Mouse (Mus musculus): ENCODE data around the gene Syt12. TPM values are rescaled to one million over a fixed set of nuclear protein-coding genes. Genes with fewer than 3 reads are reported as not detected.

The Syt12 gene
- polyA plus RNA-seq (2014; fragmentation: Nextera tagmentation; extraction: Ambion mirVana), result 2.2 and 2.4 TPM in 2 replicates

DNA sequence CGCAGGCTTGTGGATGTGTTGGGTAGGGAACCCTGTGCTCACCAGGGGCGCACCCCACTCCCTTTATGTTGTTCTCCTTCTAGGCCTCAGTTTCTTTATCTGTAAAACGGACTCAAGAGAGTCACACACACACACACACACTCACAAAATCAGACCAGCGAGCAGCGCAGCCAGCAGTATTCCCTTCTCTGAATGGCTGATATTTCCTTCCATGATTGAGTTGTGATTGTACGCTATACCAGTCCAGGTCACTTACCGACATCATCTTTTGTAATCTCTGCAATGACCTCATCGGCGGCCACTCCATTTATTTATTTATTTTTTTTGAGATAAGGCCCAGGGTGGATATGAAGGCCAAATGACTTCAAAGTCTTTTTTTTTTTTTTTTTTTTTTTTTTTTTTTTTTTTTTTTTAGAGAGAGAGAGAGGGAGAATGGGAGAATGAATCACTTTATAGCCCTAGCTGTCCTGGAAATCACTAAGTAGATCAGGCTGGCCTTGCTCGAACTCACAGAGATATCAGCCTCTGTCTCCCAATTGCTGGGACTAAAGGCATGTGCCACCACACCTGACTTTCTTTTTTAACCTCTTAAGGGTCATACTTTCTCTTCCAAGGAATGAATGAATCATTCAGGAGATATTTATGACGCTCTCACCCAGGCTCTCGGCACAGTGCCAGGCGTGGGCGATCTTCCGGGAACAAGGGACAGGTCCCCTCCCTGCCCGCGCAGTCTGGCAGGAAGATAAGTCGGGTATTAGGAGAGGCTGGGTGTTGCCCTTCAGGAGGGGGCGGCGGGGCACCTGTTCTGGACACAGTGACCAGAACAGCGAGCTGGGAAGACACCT is at the start of gene Syt12:
Gene Syt12, minus strand, starts transcription at position 103 of the 845 bp plus-strand sequence.
- Histone ChIP-seq H3K4me2 (replicated peaks; ENCODE audit: low read depth, low read length) (peak within 1 kb of the TSS; percentile 99), H3K9me3 (ENCODE audit: control insufficient read depth, low read length) (no peaks in the 10 kb centered on the region), H3K4me1 (ENCODE audit: control insufficient read depth, insufficient read depth, low read length) (0 out of 2 replicates have a peak, but pooled peaks cover 3% of the 10 kb centered on the region), H3K4me3 (ENCODE audit: low read length) (peak within 1 kb of the TSS; percentile 55), H3K27ac (ENCODE audit: low read depth, low read length) (no peak within 1 kb of the TSS), H3K36me3 (ENCODE audit: control insufficient read depth, insufficient read depth, low read length) (no peaks in the 10 kb centered on the region), H3K9ac (ENCODE audit: low read depth, low read length) (peak within 1 kb of the TSS; percentile 70), H3K27me3 (ENCODE audit: control insufficient read depth, insufficient read depth, low read length) (peaks cover 16% of the 10 kb centered on the region)
- no peak; the same call in 1 of the 2 replicates for ATAC-seq (ENCODE audit: low FRiP score, low TSS enrichment)
- 27% methylated on average over 21 of the region's 21 CpGs for WGBS

DNA sequence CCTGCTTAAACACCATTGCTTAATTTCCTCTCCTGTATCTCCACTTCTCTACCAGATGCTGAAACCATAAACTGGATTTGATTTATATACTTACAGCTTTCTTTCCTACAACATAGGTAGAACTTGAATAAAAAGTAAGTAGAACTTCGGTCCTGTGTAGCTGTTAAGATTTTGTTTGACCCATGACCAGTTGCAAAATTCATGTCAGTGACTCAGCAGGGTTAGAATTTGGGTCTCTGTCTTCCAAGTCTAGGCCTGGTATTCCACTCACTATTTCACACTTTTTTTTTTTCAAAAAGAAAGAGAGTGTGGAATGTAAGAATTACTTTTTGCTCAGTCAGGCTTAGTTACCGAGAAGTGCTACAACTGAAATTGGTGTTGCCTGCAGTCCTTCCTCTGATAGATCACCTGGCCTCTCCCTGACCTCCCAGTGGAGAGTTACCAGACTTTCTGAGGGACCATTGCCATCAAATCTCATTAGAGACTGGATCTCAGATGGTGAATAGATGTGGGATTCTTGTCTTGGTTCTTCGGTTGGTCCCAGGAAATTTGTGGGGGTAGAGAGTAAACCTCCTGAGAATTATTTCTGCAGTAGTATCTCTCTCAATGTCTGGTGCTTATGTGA is 44.3 kb upstream of the Syt12 start:
- H3K4me1 ChIP-seq (ENCODE audit: control insufficient read depth, insufficient read depth, low read length), result no peaks in the 10 kb centered on the region
- no peaks in the 10 kb centered on the region for H3K36me3 ChIP-seq (ENCODE audit: control insufficient read depth, insufficient read depth, low read length)
- no peaks in the 10 kb centered on the region for H3K9me3 ChIP-seq (ENCODE audit: control insufficient read depth, low read length)
- H3K4me3 ChIP-seq (ENCODE audit: low read length), result no peak overlapping the region
- no peak overlapping the region for H3K4me2 ChIP-seq (replicated peaks; ENCODE audit: low read depth, low read length)
- no peak for ATAC-seq (ENCODE audit: low FRiP score, low TSS enrichment)
- no peak overlapping the region for H3K9ac ChIP-seq (ENCODE audit: low read depth, low read length)
- no peaks in the 10 kb centered on the region for H3K27me3 ChIP-seq (ENCODE audit: control insufficient read depth, insufficient read depth, low read length)
- WGBS, result 85% methylated on average over 3 of the region's 3 CpGs
- no peak overlapping the region for H3K27ac ChIP-seq (ENCODE audit: low read depth, low read length)

- H3K4me1 ChIP-seq (ENCODE audit: control insufficient read depth, insufficient read depth, low read length), result no peaks in the 10 kb centered on the region; the same call in 1 of the 2 replicates
- WGBS, result 86% methylated on average over 1 of the region's 1 CpGs
- H3K4me3 ChIP-seq (ENCODE audit: low read length), result no peak overlapping the region
- no peak overlapping the region for H3K4me2 ChIP-seq (replicated peaks; ENCODE audit: low read depth, low read length)
- ATAC-seq (ENCODE audit: low FRiP score, low TSS enrichment), result no peak
- no peak overlapping the region for H3K27ac ChIP-seq (ENCODE audit: low read depth, low read length)
- no peaks in the 10 kb centered on the region for H3K9me3 ChIP-seq (ENCODE audit: control insufficient read depth, low read length)
- H3K36me3 ChIP-seq (ENCODE audit: control insufficient read depth, insufficient read depth, low read length), result no peaks in the 10 kb centered on the region
- no peak overlapping the region for H3K9ac ChIP-seq (ENCODE audit: low read depth, low read length)
- no peaks in the 10 kb centered on the region for H3K27me3 ChIP-seq (ENCODE audit: control insufficient read depth, insufficient read depth, low read length)
Observed at GRCm38 (mm10) chr19:4517483-4517882, 40.2 kb upstream of the Syt12 start.

GRCm38 (mm10) chr19:4516288-4516687 is 39.0 kb upstream of the Syt12 start:
- Histone ChIP-seq H3K9me3 (ENCODE audit: control insufficient read depth, low read length) (no peaks in the 10 kb centered on the region), H3K27me3 (ENCODE audit: control insufficient read depth, insufficient read depth, low read length) (no peaks in the 10 kb centered on the region), H3K9ac (ENCODE audit: low read depth, low read length) (no peak overlapping the region), H3K4me1 (ENCODE audit: control insufficient read depth, insufficient read depth, low read length) (no peaks in the 10 kb centered on the region; the same call in none of the 2 replicates), H3K36me3 (ENCODE audit: control insufficient read depth, insufficient read depth, low read length) (no peaks in the 10 kb centered on the region), H3K4me3 (ENCODE audit: low read length) (no peak overlapping the region), H3K27ac (ENCODE audit: low read depth, low read length) (no peak overlapping the region), H3K4me2 (replicated peaks; ENCODE audit: low read depth, low read length) (no peak overlapping the region)
- 74% methylated on average over 2 of the region's 2 CpGs for WGBS
- no peak for ATAC-seq (ENCODE audit: low FRiP score, low TSS enrichment)

DNA sequence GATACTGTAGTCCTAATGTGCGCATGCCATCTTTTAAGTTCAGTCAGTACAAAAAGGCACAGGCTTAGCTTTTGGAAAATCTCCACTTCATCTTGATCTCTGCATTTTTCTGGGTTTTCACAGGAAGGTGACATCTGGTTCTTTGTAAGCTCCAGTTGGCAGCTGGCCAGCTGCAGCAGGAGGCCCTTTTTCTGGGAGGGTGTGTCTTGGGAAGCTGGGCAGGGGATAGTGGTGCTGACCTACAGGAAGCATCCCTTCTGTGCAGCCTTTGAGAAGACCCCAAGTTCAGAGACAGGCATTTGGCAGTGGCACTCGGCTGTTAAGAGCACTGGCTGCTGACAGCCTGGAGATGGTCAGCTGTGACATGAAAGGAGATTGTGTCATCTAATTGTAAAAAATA is 38.5 kb upstream of the Syt12 start:
- no peak overlapping the region for H3K4me3 ChIP-seq (ENCODE audit: low read length)
- H3K36me3 ChIP-seq (ENCODE audit: control insufficient read depth, insufficient read depth, low read length), result no peaks in the 10 kb centered on the region
- no peaks in the 10 kb centered on the region for H3K9me3 ChIP-seq (ENCODE audit: control insufficient read depth, low read length)
- H3K9ac ChIP-seq (ENCODE audit: low read depth, low read length), result no peak overlapping the region
- no peak for ATAC-seq (ENCODE audit: low FRiP score, low TSS enrichment)
- no peak overlapping the region for H3K27ac ChIP-seq (ENCODE audit: low read depth, low read length)
- 51% methylated on average over 2 of the region's 2 CpGs for whole genome bisulfite sequencing
- H3K4me2 ChIP-seq (replicated peaks; ENCODE audit: low read depth, low read length), result no peak overlapping the region
- H3K27me3 ChIP-seq (ENCODE audit: control insufficient read depth, insufficient read depth, low read length), result no peaks in the 10 kb centered on the region
- peaks cover 4% of the 10 kb centered on the region for H3K4me1 ChIP-seq (ENCODE audit: control insufficient read depth, insufficient read depth, low read length)

- H3K9me3 ChIP-seq (ENCODE audit: control insufficient read depth, low read length), result no peaks in the 10 kb centered on the region
- no peaks in the 10 kb centered on the region for H3K36me3 ChIP-seq (ENCODE audit: control insufficient read depth, insufficient read depth, low read length)
- peaks cover 6% of the 10 kb centered on the region for H3K4me1 ChIP-seq (ENCODE audit: control insufficient read depth, insufficient read depth, low read length)
- no peak overlapping the region for H3K4me3 ChIP-seq (ENCODE audit: low read length)
- no peak for ATAC-seq (ENCODE audit: low FRiP score, low TSS enrichment)
- H3K27ac ChIP-seq (ENCODE audit: low read depth, low read length), result no peak overlapping the region
- H3K27me3 ChIP-seq (ENCODE audit: control insufficient read depth, insufficient read depth, low read length), result no peaks in the 10 kb centered on the region
- H3K9ac ChIP-seq (ENCODE audit: low read depth, low read length), result no peak overlapping the region
- no peak overlapping the region for H3K4me2 ChIP-seq (replicated peaks; ENCODE audit: low read depth, low read length)
- WGBS, result 72% methylated on average over 4 of the region's 4 CpGs
Observed at GRCm38 (mm10) chr19:4513236-4513858, 36.1 kb upstream of the Syt12 start.

DNA sequence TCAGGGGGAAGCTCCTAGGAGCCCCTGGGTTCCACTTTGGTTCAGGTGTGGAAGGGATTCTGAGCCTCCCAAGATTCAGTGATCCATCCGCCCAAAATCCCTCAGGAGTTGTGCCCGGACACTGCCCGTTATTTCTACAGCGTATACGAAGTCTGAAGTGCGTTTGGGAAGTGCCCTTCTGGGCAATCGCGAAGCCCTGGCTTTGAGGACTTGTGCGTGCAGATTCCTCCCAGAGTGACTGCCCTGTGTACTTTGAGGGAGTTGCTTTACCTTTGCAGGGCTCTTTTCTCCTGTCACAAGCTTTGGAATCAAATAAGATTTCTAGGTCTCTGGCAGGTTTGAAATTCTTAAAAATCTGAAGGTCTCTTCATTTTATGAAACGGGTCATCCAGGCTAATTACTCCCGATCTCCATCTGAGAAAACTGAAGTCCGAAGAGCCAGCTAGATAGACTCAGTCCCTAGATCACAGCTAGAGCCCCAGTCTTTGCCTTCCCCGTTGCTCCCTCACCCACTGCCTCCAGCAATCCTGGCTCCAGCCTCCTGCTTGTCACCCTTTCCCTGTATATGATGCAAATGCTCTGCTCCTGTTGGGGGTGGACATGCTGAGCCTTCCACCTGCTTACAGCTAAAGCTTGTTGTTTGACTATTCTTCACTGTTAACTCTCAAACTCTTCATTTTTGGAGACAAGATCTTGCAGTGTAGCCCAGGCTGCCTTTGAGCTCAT is 34.0 kb upstream of the Syt12 start:
- peak overlapping the region; percentile 57; the same call in 1 of the 2 replicates for H3K9ac ChIP-seq (ENCODE audit: low read depth, low read length)
- 9% methylated on average over 13 of the region's 13 CpGs for WGBS

DNA sequence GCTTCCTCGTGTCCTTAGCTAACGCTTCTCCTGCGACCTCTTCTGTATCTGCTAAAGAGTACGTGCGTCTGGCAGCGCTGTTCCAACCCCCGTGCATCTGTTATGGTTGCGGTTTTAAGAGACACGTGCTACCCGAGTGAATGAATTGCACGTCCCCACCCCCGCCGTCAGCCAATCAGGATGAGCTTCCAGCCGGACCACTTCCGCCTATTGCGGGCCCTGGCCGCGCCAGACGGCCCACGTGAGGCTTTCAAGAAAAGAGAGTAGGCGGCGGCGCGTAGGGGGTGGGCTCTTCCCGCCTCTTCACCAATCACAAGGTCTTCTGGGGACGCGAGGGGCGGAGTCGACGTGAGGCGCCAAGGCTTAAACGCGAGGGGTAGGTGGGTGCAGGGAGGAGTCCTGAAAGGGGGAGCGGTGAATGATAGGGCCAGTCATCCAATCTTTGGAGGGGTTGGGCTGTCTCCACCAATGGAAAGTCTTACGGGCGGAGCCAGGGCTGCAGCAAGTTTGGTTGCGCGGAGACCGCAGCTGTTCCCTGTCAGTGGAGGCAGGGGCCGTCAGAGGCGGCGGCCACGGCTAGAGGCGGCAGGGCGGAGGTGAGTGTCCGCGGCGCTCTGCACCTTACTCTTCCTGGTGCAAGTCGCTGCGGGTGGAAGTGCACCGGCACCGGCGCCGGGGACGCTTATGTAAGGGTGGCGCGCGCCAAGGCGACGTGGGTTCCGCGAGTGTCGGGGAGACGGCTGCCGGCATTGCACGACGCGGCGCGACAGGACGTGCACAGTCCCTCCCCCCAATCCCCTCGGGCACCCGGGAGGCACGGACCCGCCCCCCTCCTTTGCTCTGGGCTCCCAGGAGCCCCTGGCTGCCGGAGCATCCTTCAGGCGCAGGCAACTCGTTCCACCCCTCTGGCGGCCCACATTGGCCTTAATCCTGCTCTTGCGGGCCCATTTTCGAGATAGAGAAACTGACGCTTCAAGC is 33.0 kb upstream of the Syt12 start, which contains the start of gene Pcx:
Gene Pcx, plus strand, starts transcription at position 487 of the 978 bp plus-strand sequence.
- Histone ChIP-seq H3K4me2 (replicated peaks; ENCODE audit: low read depth, low read length) (peak within 1 kb of the TSS; percentile 84), H3K4me1 (ENCODE audit: control insufficient read depth, insufficient read depth, low read length) (peaks cover 6% of the 10 kb centered on the region; the same call in 1 of the 2 replicates), H3K36me3 (ENCODE audit: control insufficient read depth, insufficient read depth, low read length) (no peaks in the 10 kb centered on the region), H3K4me3 (ENCODE audit: low read length) (peak within 1 kb of the TSS; percentile 77), H3K27me3 (ENCODE audit: control insufficient read depth, insufficient read depth, low read length) (no peaks in the 10 kb centered on the region), H3K9me3 (ENCODE audit: control insufficient read depth, low read length) (no peaks in the 10 kb centered on the region), H3K27ac (ENCODE audit: low read depth, low read length) (no peak within 1 kb of the TSS), H3K9ac (ENCODE audit: low read depth, low read length) (peak within 1 kb of the TSS; percentile 57)
- peak; percentile 99 for ATAC-seq (ENCODE audit: low FRiP score, low TSS enrichment)
- under 1% methylated on average over 80 of the region's 82 CpGs for WGBS

More for the DNA sequence above, 34.0 kb upstream of the Syt12 start:
- Histone ChIP-seq H3K4me3 (ENCODE audit: low read length) (peak overlapping the region; percentile 77), H3K36me3 (ENCODE audit: control insufficient read depth, insufficient read depth, low read length) (no peaks in the 10 kb centered on the region), H3K4me2 (replicated peaks; ENCODE audit: low read depth, low read length) (peak overlapping the region; percentile 84), H3K27me3 (ENCODE audit: control insufficient read depth, insufficient read depth, low read length) (no peaks in the 10 kb centered on the region), H3K9me3 (ENCODE audit: control insufficient read depth, low read length) (no peaks in the 10 kb centered on the region), H3K27ac (ENCODE audit: low read depth, low read length) (no peak overlapping the region), H3K4me1 (ENCODE audit: control insufficient read depth, insufficient read depth, low read length) (peaks cover 6% of the 10 kb centered on the region)
- ATAC-seq (ENCODE audit: low FRiP score, low TSS enrichment), result no peak
